Mouse (Mus musculus) spleen, adult 2 months (tissue): ENCODE results near the gene Pou2f2.

ENCODE experiments used
- CTCF ChIP-seq: fragments of 200-500 bp; IDR thresholded peaks from 2 replicates; pipeline ENCODE4 v1.5.1; 2011; ENCODE audit warnings: mild to moderate bottlenecking, inconsistent platforms; ENCODE audit not compliant: insufficient read depth, insufficient read length, insufficient replicate concordance; ENCODE audit errors: extremely low read depth
- POLR2A ChIP-seq: fragments of 200-500 bp; IDR thresholded peaks from 2 replicates; pipeline ENCODE4 v1.6.1; 2011; ENCODE audit warnings: low read depth, low read length, inconsistent platforms

DNA sequence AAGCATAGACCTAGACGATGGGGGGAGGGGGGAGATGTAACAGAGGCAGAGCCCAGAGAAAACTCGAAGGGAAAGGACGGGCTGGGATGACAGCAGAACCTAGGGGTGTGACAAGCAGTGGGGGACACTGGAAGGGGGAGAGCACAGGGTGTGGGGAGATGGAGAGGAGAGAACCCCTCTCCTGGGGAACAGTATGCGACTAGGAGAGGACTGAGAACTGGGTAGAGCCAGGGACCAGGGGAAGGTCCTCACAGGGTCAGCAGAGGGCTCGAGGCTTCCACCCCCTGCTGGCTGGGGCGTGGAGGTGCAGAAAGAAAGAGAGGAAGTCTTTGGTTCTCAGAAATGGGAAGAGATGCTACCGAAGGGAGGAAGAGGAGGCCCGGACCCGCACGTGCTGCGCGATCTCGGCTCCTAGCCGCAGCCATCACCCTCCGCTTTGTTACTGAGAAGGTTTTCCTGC lies 1.8 kb upstream of the Pou2f2 start:
- peak; percentile 92 for TF ChIP-seq CTCF
- TF ChIP-seq POLR2A: no peak
